Mouse (Mus musculus) lung, adult 18-20 months (tissue): Measurements from ENCODE around the gene Tekt1.
A peak's percentile ranks its signal among the peaks of the same experiment; 100 is the strongest.
"Not testable (repeated sequence)": the region's sequence is repeated elsewhere in the genome, so short reads cannot be mapped to it uniquely, and the experiment has no call there.

Source experiments
- DNase-seq, 2 experiments: peaks; one replicate each; pipeline ENCODE4 v3.0.0; 2022; ENCODE audit warnings: mixed read lengths in 2 of 2

Tekt1 gene

DNA sequence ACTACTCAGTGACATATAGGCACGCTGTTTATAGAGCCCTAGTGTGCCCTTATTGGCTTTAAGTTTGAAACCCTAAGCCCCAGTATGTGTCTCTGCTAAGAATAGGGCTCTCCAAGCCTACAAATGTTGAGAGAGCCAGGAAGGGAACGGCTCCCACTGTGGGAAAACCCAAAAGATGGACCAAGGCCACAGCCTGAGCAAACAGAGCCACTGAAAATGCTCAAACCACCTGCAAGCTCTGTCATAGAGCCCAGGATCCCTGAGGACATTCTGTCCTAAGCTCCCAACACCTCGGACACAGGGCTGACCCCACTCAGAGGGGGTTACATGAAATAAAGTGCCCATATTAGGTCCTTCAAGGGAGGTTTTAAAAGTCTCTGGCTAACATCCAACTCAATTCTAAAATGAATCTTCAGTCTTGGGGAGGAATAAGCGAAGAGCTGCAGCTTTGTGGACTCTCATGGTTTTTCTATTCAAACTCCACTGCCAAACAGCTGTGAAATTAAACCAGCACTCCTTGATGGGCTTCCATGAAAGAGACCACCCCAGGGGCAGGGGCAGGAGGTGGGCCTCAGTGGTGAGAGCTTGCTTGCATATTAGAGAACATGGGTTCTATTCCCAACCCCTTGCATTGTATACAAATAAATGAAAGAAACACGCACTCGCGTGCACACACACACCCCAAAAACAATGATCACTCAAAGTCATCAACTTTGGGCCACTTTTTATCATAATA, 27.3 kb upstream of the Tekt1 start:
- DNase-seq, result no peak

GRCm38 (mm10) chr11:72388113-72388529, 25.9 kb upstream of the Tekt1 start:
- no peak for DNase-seq

GRCm38 (mm10) chr11:72379351-72379750, 17.1 kb upstream of the Tekt1 start:
- no peak for DNase-seq

DNA sequence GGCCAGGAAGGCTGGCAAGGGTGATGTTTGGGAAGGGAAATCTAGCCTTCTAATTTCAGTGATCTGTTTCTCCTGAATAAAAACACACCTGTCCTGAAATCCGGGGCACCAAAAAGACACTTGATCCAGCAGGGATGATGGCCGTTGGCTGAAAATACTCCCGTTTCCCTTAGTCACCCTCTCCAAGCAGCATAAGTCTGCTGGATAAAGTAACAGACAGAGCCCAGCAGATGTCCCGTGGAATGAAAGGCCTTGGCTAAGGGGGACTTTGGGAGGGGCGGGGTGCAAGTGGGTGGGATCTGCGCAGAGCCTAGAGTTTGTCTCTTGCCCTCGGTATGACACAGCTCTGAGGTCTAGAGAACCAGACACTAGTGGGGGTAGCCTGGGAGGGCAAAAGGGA, 16.0 kb upstream of the Tekt1 start:
- no peak for DNase-seq

DNA sequence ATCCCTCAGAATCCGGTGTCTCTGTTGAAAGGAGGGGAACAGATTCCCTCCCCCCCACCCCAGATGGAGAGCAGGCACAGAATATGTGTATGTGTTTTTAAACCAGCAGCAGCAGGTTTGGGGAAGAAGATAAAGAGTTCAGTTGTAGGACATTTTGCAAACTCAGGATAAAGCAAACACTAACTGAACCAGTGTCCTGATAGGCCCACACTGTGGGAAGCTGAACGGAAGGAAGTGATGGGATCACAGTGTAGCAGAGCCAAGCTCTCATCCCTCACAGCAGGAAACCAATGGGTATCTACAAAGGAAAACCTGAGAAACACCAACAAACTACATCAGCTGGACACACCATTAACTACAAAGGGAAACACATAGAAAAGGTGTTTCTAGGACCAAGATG, 14.3 kb upstream of the Tekt1 start:
- DNase-seq, result no peak

DNA sequence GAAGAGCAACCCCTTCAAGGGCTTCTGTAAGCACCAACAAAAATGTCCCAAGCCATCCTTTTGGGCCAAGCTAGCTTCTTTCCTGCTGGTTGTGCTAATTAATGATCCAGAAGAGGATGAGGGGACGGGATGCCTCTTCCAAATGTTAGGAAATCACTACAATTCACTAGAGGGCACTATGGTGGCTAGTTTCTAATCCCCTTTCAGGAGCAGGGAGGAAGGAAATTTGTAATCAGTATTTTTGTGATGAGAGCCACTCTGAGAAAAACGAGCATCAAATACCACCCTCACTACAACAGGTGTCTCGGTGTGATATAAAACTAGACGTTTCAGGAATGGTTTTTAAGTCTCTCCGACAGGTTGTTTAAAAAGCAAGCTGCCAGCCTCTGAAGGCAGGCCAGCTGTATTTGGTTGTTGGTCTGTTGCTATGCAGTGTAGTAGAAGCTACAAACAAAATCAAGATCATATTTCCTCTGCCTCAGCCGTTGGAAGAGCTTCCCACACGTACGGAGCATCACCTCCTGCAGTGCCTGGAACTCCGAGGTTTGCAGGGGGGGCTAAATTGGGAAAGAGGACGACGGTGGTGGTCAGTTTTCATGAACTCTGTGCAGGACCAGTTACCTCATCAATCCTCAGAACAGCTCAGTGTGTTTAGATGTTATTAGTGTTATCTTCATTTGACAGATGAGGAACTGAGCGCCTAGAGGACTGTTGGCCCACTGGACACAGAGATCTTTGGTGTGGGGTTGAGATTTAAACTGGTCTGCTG, 7.8 kb upstream of the Tekt1 start:
- DNase-seq, result peak; percentile 17 to 31

DNA sequence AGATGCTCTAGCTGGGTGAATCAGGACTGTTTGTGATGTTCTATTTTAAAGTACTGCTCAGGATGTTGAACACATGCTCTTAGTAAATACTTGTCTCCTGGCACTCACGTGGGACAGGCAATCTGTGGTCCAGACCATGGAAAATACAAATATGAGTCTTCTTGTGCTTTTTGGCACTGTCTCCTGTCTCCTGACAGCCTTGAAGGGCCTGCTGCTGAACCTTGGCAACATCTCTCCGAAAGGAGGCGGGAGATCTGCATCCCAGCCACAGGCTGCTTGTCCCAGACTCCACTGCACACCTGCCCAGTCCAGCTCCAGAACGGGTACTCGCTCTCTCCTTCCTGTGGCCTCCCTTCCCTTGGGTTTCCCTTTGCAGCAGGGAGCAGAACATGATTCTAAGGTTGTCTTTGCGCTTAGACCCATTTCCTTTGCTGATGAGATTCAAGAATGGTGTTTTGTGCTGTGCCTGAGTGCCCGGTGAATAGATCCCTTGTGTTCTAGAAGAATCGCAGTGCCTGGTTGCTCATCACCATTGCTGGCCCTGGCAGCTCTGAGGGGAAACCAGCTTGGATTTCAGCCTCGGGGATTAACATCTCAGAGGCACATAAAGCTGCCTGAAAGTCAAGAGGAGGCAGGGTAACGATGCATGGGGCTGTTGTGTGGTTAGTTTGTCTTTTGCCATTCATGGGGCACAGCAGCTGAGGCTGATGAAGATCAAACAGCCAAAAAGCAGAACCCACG, 5.9 kb upstream of the Tekt1 start:
- no peak for DNase-seq

- DNase-seq, result no peak
These were observed 3.9 kb upstream of the Tekt1 start for GRCm38 (mm10) chr11:72366126-72366525.

GRCm38 (mm10) chr11:72364526-72364925, 2.3 kb upstream of the Tekt1 start:
- peak in 1 of 2 experiments; percentile 18 for DNase-seq

DNA sequence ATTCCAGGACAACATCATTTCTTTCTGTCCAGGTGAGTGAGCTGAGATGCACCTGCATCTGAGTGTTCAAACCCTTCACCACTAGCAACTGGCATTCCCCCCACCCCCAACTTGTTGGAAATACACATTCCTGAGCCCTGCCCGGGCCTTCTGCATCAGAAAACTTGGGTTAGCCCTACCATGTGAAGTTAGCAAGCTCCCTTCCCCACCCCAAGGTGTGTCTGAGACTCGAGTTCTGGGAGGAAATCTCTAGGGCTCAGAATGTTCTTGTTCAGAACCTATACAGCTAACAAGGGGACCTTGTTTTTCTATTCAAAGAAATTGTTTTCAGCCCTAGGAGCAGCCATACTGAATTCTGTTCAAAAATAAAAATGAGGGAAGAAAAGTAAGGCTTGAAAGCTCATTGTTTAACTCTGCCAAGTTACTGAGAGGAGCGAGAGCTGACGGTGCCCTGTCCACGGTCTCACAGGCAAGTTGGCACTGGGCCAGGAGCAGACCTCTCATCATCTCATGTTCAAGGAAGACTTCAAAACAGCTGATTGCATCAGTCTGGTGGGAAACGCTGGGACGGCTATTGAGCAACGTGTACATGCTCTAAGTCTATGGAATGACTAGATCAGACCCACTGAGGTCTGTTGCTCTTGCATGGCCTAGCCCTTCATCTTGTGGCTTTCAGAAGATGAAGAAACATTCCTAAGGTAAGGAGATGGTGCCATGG, 1.4 kb upstream of the Tekt1 start:
- DNase-seq, result peak; percentile 24 to 61

DNA sequence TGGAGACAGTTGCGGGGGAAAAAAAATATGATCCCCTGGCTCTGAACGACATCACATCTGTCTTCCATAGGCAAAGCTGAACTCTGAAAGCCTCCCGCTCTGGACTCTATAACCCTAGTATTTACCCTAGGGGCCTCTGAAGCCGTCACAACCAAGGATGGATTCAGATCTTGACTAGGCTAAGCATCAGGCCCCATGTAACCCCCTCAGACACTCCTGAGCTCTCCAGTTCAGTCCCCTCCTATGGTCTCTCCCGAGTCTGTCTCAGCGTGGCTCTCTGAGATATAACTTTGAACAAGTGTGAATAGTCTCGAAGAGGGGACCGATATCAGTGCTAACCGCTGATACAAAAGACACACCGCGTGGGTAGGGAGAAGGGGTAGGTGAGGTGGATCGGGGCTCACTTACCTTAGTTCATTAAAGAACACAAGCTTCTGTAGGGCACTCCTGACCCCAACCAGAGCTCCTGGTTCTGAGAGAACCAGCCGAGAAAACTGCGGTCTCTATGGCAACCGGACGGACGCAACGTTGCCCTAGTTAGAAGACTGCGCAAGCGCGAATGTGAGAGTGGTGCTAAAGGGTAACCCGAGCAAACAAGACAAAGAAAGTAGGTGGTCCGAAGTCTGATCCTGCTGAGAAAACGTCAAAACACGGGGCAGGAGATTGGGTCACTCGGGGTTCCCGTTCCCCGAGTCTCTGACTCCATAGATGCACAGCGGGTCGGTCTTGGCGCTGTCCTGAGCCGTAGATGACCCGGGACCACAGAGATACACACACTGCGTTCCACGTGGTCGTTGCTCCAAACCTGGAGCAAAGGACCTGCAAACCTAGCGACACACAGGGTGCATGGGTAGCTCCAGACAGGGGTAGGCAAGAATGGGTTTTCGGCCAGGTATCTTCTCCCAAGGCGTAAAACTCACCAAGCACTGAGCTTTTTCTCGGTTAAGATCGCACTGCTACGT, 576 bp downstream of the Tekt1 start:
- peak; percentile 52 to 78 for DNase-seq

DNA sequence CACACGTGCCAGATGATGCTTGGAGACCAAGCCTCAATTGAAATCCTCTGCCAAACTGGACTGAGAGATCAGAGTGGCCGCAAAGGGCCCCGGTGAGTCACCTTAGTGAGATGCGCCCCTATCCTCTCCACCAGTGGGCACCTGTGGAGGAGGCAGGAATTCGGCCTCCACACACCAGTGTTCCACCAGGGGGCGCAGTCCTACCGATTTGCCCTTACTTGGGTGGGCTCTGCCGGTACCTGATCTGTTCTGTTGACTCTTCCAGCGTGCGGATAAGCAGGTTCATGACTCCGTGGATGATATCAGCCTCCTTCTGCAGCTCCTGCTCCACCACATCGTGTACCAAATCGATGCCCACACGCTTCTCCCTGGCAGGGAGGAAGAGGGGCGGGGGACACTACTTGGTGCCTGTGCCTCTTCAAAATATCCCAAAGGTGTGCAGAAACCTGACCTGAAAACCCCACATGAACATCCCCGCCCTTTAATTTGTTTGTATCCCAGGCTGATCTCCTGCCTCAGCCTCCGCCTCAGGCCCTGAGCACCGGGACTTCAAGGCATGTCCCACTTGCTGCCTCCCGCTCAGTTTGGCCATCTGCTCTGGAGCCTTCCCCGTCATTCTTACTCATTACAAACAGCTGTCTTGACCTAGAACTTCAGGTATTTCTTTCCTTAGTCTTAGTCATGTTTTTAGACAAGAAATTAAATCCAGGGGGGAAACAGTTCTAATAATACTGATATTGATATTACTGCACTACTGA, 7.1 kb downstream of the Tekt1 start:
- peak; percentile 64 to 65 for DNase-seq

DNA sequence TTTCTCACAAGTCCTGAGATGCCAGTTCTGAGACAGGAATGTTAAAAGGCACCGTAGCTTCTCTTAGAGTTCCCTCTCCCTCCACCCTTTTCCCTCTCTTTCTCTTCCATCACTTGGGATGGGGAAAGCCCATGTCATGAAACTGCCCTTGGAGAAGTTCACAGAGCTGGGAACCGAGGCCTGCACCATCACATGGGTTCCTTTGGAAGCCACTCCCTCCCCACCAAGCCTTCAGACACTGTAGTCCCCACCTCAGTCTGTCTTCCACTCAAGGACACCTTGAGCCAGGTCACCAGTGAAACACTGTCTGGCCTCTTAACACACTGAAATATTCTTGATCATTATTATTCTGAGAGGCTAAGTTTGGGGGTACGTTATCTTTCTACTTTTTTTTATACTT, 9.1 kb downstream of the Tekt1 start:
- DNase-seq, result no peak

DNA sequence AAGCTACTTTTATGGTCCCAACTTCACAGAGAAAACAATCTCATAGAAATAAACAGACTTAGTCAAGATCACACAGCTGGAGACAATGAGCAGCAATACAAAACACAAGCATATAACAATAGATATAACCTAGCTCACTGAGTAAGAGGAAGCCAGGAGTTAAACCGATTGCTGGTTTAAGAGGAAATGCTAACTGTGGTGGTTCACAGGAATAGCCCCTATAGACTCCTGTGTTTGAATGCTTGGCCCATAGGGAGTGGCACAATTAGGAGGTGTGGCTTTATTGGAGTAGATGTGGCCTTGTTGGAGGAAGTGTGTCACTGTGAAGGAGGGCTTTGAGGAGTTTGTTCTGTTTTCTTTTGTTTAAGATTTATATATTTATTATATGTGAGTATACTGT, 10.0 kb downstream of the Tekt1 start:
- DNase-seq, result no peak

- DNase-seq, result no peak
These were observed 12.6 kb downstream of the Tekt1 start for GRCm38 (mm10) chr11:72349652-72350051.

DNA sequence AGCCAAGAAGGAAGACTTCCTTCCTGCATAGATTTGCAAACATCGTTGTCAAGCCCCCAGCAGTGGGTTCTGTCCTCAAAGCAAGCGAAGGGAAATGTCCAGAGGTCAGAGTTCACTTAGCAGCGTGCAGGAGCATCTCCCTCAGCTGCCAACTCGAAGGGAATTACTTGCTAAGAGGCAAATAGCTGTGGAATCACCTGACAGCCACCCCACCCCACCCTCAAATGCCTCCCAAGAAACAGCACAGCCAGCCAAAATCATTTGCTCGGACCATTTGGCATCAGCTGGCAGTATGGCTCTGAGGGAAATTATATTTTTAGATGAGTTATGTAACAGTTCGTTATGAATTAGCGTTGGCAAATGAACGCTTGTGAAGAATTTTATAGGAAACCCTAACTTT, 13.2 kb downstream of the Tekt1 start:
- no peak for DNase-seq

DNA sequence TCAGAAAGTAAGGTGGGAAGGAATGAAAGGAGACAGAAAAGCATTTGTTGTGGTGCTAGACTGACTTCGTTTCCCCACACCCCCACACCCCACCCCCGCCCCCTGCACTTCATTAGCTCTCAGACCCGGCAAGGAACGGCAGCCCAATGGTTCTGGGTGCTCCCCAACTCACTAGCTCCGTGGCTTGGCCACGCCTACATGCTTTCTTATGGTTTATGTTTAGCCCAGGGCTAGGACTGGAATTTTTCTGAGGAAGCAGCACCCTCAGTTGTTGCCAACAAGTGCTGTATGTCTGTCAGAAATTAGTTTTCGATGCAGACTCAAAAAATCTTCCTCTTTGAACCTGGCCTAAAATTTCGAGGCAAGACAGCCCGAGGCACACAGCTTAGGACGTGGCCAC, 13.7 kb downstream of the Tekt1 start:
- no peak for DNase-seq

GRCm38 (mm10) chr11:72344486-72344885, 17.8 kb downstream of the Tekt1 start:
- DNase-seq, result no peak

GRCm38 (mm10) chr11:72343904-72344303, 18.3 kb downstream of the Tekt1 start:
- peak; percentile 25 to 33 for DNase-seq

- not testable (repeated sequence) for DNase-seq
These were observed 19.0 kb downstream of the Tekt1 start for GRCm38 (mm10) chr11:72343238-72343625.
